Mouse (Mus musculus): Measurements from ENCODE around the gene Kcne2.

- TF ChIP-seq POLR2A (IDR thresholded peaks at IDR 0.05; ENCODE audit: extremely low read depth, insufficient read depth, low read length) (no peak), CTCF (IDR thresholded peaks at IDR 0.05; ENCODE audit: extremely low read depth, insufficient read depth, low read length) (no peak)
Observed at GRCm38 (mm10) chr16:92294267-92294970, 2.2 kb downstream of the Kcne2 start.

Data from cortical plate, adult 2 months (tissue).